Mouse (Mus musculus): ENCODE measurements at regions not wholly inside any gene's neighbourhood (a gene's known extent, or its start where the extent isn't known, plus 50 kb on each side); places are given as distances from the start of the nearest gene placed in this dataset.
A peak's percentile ranks its signal among the peaks of the same experiment; 100 is the strongest.

DNA sequence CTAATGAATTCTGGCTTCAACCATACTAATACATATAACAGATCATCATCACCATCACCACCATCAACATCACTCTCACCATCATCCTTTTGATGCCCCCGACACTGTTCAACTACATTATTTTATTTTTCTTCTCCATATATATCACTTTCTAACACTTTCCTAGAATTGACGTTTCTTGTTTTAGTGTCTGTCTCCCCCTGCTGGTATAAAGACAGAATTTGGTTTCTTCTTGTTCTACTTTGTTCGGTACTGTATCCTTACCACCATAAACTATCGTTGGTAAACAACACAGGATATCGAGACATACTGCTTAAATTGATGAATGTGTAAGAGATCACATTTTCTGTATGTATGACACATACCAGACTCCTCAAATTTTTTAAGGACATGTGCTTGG lies 92.5 kb upstream of the Tab3 start:
- DNase-seq (ENCODE audit: low spot score), result peak; percentile 19

DNA sequence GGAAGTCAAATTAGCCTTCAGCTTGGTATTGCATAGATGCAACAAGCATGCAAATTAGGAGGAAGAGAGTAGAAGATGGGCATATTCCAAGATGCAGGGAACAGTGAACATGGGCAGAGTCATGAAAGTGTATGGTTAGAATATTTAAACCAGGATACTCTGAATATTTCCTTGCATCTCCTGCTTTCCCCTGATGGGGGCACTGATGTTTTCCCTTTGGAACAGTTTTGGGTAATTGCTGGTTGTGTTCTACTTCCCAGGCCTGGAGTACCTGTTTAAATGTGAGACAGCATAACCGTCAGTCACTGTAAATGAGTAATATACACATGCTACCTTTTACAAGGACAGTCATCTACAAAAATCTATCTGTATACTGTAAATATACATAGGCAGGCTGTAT lies 76.9 kb upstream of the Tab3 start:
- DNase-seq (ENCODE audit: low spot score), result peak; percentile 5
